ENCODE assay signal across 23 mouse cellular contexts in the genomic region with DNA sequence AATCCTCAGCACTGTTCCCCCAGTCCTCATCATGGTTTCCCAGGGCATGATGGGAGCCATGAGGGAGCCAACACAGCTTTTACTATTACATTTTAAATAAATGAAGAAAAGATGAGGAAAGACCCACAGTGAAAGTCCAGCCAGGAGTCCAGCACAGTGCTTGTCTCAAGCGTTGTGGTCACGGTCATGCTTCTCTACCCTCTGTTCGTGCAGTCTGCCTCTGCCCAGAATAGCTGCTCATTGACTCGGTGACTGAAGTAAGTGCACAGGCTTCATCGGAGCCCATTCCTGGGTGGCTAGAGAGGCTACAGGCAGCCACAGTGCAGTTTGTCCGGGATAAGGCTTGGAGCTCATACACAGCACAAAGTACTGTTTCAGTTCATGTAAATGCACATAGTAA.
DNase-seq lines count a peak whose midpoint lies in the region; ATAC-seq lines count a peak whose summit lies in the region.
"Had no signal": no experiment of that assay in that cellular context is flagged by ENCODE, and none has a peak within 500 bp of the region (broad histone marks: within the 10 kb centered on the region; RNA-seq: fewer than 3 reads in every experiment).

No protein-coding gene starts in this region.

- 68% methylated on average over 6 of the region's 6 CpGs for WGBS in kidney, embryonic 14.5 days
- WGBS in kidney, embryonic 16.5 days = 61% methylated on average over 6 of the region's 6 CpGs

- no peak overlapping the region for H3K27ac ChIP-seq in kidney, embryonic 14.5 days (ENCODE audit: low read depth, low read length)
- no peak overlapping the region for H3K27ac ChIP-seq in kidney, embryonic 16.5 days (ENCODE audit: low read length)
- H3K27ac ChIP-seq: embryonic facial prominence, embryonic 10.5 days; embryonic facial prominence, embryonic 12.5 days; forebrain, embryonic 13.5 days; forebrain, embryonic 15.5 days had no signal

- H3K36me3 ChIP-seq in kidney, embryonic 14.5 days (ENCODE audit: control insufficient read depth, insufficient read depth, low read length) = no peaks in the 10 kb centered on the region
- H3K36me3 ChIP-seq in kidney, embryonic 16.5 days (ENCODE audit: insufficient read depth, low read length) = no peaks in the 10 kb centered on the region
- H3K36me3 ChIP-seq: embryonic facial prominence, embryonic 10.5 days; embryonic facial prominence, embryonic 12.5 days; forebrain, embryonic 15.5 days; G1E had no signal

- no peak overlapping the region for H3K4me2 ChIP-seq in kidney, embryonic 14.5 days (replicated peaks; ENCODE audit: low read depth, low read length)
- no peak overlapping the region for H3K4me2 ChIP-seq in kidney, embryonic 16.5 days (replicated peaks; ENCODE audit: low read depth, low read length)
- H3K4me2 ChIP-seq: embryonic facial prominence, embryonic 12.5 days; forebrain, embryonic 13.5 days; forebrain, embryonic 15.5 days had no signal

- no peak for DNase-seq in kidney, adult 11 months
- no peak for DNase-seq in kidney, adult 18-20 months
- DNase-seq in ZHBTc4 (ENCODE audit: low read depth, low spot score) = peak; percentile 2
- DNase-seq: adrenal gland, adult 2 months; adrenal gland, postnatal 10 days; adrenal gland, postnatal 36 days; B cell, adult 2 months; cerebellum, adult 11-12 months; cerebellum, adult 2 months; cerebellum, adult 9-10 months; cerebellum, postnatal 10 days; cerebellum, postnatal 25 days; forebrain, postnatal 0 days had no signal

- peak; percentile 66; the same call in 1 of the 2 replicates for ATAC-seq in kidney, embryonic 14.5 days (ENCODE audit: low FRiP score, low TSS enrichment)
- ATAC-seq in kidney, embryonic 16.5 days (ENCODE audit: low FRiP score, low TSS enrichment) = 0 out of 2 replicates have a peak, but pooled peaks have one; percentile 54
- ATAC-seq: CD4-positive, CD25-positive, alpha-beta regulatory T cell, adult 4 months; forebrain, embryonic 13.5 days; forebrain, embryonic 15.5 days; forebrain, postnatal 0 days; Patski had no signal

- H3K4me3 ChIP-seq in kidney, embryonic 14.5 days (ENCODE audit: low read length) = no peak overlapping the region
- no peak overlapping the region for H3K4me3 ChIP-seq in kidney, embryonic 16.5 days (ENCODE audit: low read length)
- H3K4me3 ChIP-seq: embryonic facial prominence, embryonic 10.5 days; embryonic facial prominence, embryonic 12.5 days; forebrain, embryonic 13.5 days; forebrain, embryonic 15.5 days had no signal

- no peaks in the 10 kb centered on the region for H3K4me1 ChIP-seq in kidney, embryonic 14.5 days (ENCODE audit: control insufficient read depth, insufficient read depth, low read length)
- H3K4me1 ChIP-seq in kidney, embryonic 16.5 days (ENCODE audit: insufficient read depth, low read length) = no peaks in the 10 kb centered on the region
- H3K4me1 ChIP-seq: embryonic facial prominence, embryonic 10.5 days; embryonic facial prominence, embryonic 12.5 days; forebrain, embryonic 13.5 days; forebrain, embryonic 15.5 days had no signal

- no peaks in the 10 kb centered on the region for H3K9me3 ChIP-seq in kidney, embryonic 14.5 days (ENCODE audit: control insufficient read depth, low read length)
- H3K9me3 ChIP-seq in kidney, embryonic 16.5 days (ENCODE audit: low read length) = peaks cover 9% of the 10 kb centered on the region; the same call in 1 of the 2 replicates
- H3K9me3 ChIP-seq: embryonic facial prominence, embryonic 10.5 days; embryonic facial prominence, embryonic 12.5 days; forebrain, embryonic 13.5 days; forebrain, embryonic 15.5 days had no signal

- H3K27me3 ChIP-seq in kidney, embryonic 14.5 days (ENCODE audit: control insufficient read depth, insufficient read depth, low read length) = no peaks in the 10 kb centered on the region
- no peaks in the 10 kb centered on the region for H3K27me3 ChIP-seq in kidney, embryonic 16.5 days (ENCODE audit: insufficient read depth, low read length)
- H3K27me3 ChIP-seq: CH12.LX; embryonic facial prominence, embryonic 12.5 days; forebrain, embryonic 13.5 days; forebrain, embryonic 15.5 days; Patski had no signal

- H3K9ac ChIP-seq in kidney, embryonic 14.5 days (ENCODE audit: low read depth, low read length) = no peak overlapping the region
- H3K9ac ChIP-seq in kidney, embryonic 16.5 days (replicated peaks; ENCODE audit: low read length) = no peak overlapping the region
- H3K9ac ChIP-seq: embryonic facial prominence, embryonic 12.5 days; forebrain, embryonic 13.5 days; forebrain, embryonic 15.5 days; forebrain, postnatal 0 days had no signal
